Mouse (Mus musculus) limb, embryonic 13.5 days (tissue): Measurements from ENCODE around the gene Maats1. TPM values are rescaled to one million over a fixed set of nuclear protein-coding genes. Genes with fewer than 3 reads are reported as not detected.

Experiments
- ATAC-seq: fragments of 200-750 bp; cut with Nextera tagmentation; 2 replicates; pipeline ENCODE4 v1.8.0; 2017; ENCODE audit warnings: low read depth, moderate number of reproducible peaks, moderate TSS enrichment; ENCODE audit not compliant: low FRiP score
- H3K27ac ChIP-seq: fragments of 300-500 bp; sonication (generic); 2 replicates; pipeline ENCODE4 v1.5.1; 2015; ENCODE audit warnings: inconsistent platforms, mild to moderate bottlenecking, moderate library complexity
- H3K27me3 ChIP-seq: fragments of 300-500 bp; sonication (generic); 2 replicates; pipeline ENCODE4 v1.6.1; 2015; ENCODE audit warnings: mild to moderate bottlenecking, inconsistent platforms
- H3K36me3 ChIP-seq: fragments of 300-500 bp; sonication (generic); 2 replicates; pipeline ENCODE4 v1.6.1; 2015; ENCODE audit warnings: inconsistent platforms, mild to moderate bottlenecking, moderate library complexity
- H3K4me1 ChIP-seq: fragments of 300-500 bp; sonication (generic); 2 replicates; pipeline ENCODE4 v1.6.1; 2015; ENCODE audit warnings: inconsistent platforms
- H3K4me2 ChIP-seq: fragments of 300-500 bp; sonication (generic); replicated peaks from 2 replicates; pipeline ENCODE4 v1.6.1; 2015; ENCODE audit warnings: inconsistent platforms, mild to moderate bottlenecking, moderate library complexity
- H3K4me3 ChIP-seq: fragments of 300-500 bp; sonication (generic); 2 replicates; pipeline ENCODE4 v1.5.1; 2015; ENCODE audit warnings: moderate library complexity, mild to moderate bottlenecking, inconsistent platforms
- H3K9ac ChIP-seq: fragments of 300-500 bp; sonication (generic); 2 replicates; pipeline ENCODE4 v1.6.1; 2015; ENCODE audit warnings: mild to moderate bottlenecking, inconsistent platforms
- H3K9me3 ChIP-seq: fragments of 300-500 bp; sonication (generic); 2 replicates; pipeline ENCODE4 v1.6.1; 2016; ENCODE audit warnings: inconsistent platforms
- WGBS: fragments of 180-500 bp; shearing (Covaris S2); methylation state at CpG from one replicate; pipeline ENCODE4 v1.1.7; 2015; 5-methylcytosine and 5-hydroxymethylcytosine counted together
- polyA plus RNA-seq: library from polyadenylated mRNA; unstranded; fragments of >200 nt; fragmentation: Nextera tagmentation; extraction: Ambion mirVana; gene quantifications from 2 replicates; pipeline ENCODE4 v1.2.1, GENCODE M21; 2015

The Maats1 gene
- polyA plus RNA-seq, 1 experiment from 2014 or later = 0.10 TPM

GRCm38 (mm10) chr16:38358256-38358812, 16.4 kb upstream of the Maats1 start:
- H3K4me2 ChIP-seq = no peak overlapping the region
- ATAC-seq = no peak
- WGBS = 88% methylated on average over 6 of the region's 6 CpGs
- H3K27me3 ChIP-seq = no peaks in the 10 kb centered on the region
- H3K27ac ChIP-seq = no peak overlapping the region
- no peaks in the 10 kb centered on the region for H3K9me3 ChIP-seq
- H3K36me3 ChIP-seq = peaks cover 6% of the 10 kb centered on the region; the same call in 1 of the 2 replicates
- peaks cover 8% of the 10 kb centered on the region; the same call in 1 of the 2 replicates for H3K4me1 ChIP-seq
- no peak overlapping the region for H3K9ac ChIP-seq
- no peak overlapping the region for H3K4me3 ChIP-seq

- Histone ChIP-seq H3K4me2 (no peak overlapping the region), H3K4me3 (no peak overlapping the region), H3K4me1 (no peaks in the 10 kb centered on the region), H3K27me3 (no peaks in the 10 kb centered on the region), H3K36me3 (peaks cover 36% of the 10 kb centered on the region), H3K27ac (no peak overlapping the region), H3K9ac (no peak overlapping the region), H3K9me3 (no peaks in the 10 kb centered on the region)
- no peak for ATAC-seq
- WGBS = 87% methylated on average over 5 of the region's 5 CpGs
These were observed 12.4 kb upstream of the Maats1 start for GRCm38 (mm10) chr16:38354185-38354913.

- Histone ChIP-seq H3K9ac (no peak overlapping the region), H3K27ac (no peak overlapping the region), H3K27me3 (no peaks in the 10 kb centered on the region), H3K9me3 (no peaks in the 10 kb centered on the region), H3K4me2 (no peak overlapping the region), H3K36me3 (peaks cover 40% of the 10 kb centered on the region), H3K4me1 (no peaks in the 10 kb centered on the region), H3K4me3 (no peak overlapping the region)
- WGBS = 89% methylated on average over 2 of the region's 2 CpGs
- no peak for ATAC-seq
These were observed 11.7 kb upstream of the Maats1 start for GRCm38 (mm10) chr16:38353642-38354041.

GRCm38 (mm10) chr16:38352851-38353250, 10.9 kb upstream of the Maats1 start:
- no peaks in the 10 kb centered on the region for H3K27me3 ChIP-seq
- H3K9ac ChIP-seq = no peak overlapping the region
- H3K4me1 ChIP-seq = peaks cover 1% of the 10 kb centered on the region
- peaks cover 40% of the 10 kb centered on the region for H3K36me3 ChIP-seq
- no peaks in the 10 kb centered on the region for H3K9me3 ChIP-seq
- H3K4me3 ChIP-seq = no peak overlapping the region
- no peak for ATAC-seq
- H3K27ac ChIP-seq = no peak overlapping the region
- no peak overlapping the region for H3K4me2 ChIP-seq

GRCm38 (mm10) chr16:38352031-38352430, 10.1 kb upstream of the Maats1 start:
- Histone ChIP-seq H3K4me2 (no peak overlapping the region), H3K9ac (no peak overlapping the region), H3K4me1 (peaks cover 6% of the 10 kb centered on the region), H3K36me3 (peaks cover 40% of the 10 kb centered on the region), H3K27ac (no peak overlapping the region), H3K27me3 (no peaks in the 10 kb centered on the region), H3K9me3 (no peaks in the 10 kb centered on the region), H3K4me3 (no peak overlapping the region)
- WGBS = 89% methylated on average over 7 of the region's 7 CpGs
- ATAC-seq = no peak

- H3K4me2 ChIP-seq = no peak overlapping the region
- H3K9ac ChIP-seq = no peak overlapping the region
- H3K9me3 ChIP-seq = no peaks in the 10 kb centered on the region
- no peak overlapping the region for H3K4me3 ChIP-seq
- WGBS = 69% methylated on average over 6 of the region's 6 CpGs
- ATAC-seq = no peak
- H3K27me3 ChIP-seq = no peaks in the 10 kb centered on the region
- peaks cover 40% of the 10 kb centered on the region for H3K36me3 ChIP-seq
- H3K27ac ChIP-seq = no peak overlapping the region
- peaks cover 6% of the 10 kb centered on the region for H3K4me1 ChIP-seq
These were observed 9.0 kb upstream of the Maats1 start for GRCm38 (mm10) chr16:38350939-38351338.

GRCm38 (mm10) chr16:38350361-38350855, 8.5 kb upstream of the Maats1 start:
- 73% methylated on average over 7 of the region's 7 CpGs for WGBS
- Histone ChIP-seq H3K36me3 (peaks cover 40% of the 10 kb centered on the region), H3K4me1 (peaks cover 6% of the 10 kb centered on the region), H3K4me2 (no peak overlapping the region), H3K9ac (no peak overlapping the region), H3K4me3 (no peak overlapping the region), H3K27me3 (no peaks in the 10 kb centered on the region), H3K9me3 (no peaks in the 10 kb centered on the region), H3K27ac (no peak overlapping the region)
- ATAC-seq = no peak

GRCm38 (mm10) chr16:38349881-38350280, 7.9 kb upstream of the Maats1 start:
- WGBS = 85% methylated on average over 2 of the region's 2 CpGs
- ATAC-seq = no peak
- H3K27ac ChIP-seq = no peak overlapping the region
- no peaks in the 10 kb centered on the region for H3K9me3 ChIP-seq
- H3K36me3 ChIP-seq = peaks cover 40% of the 10 kb centered on the region
- H3K9ac ChIP-seq = no peak overlapping the region
- H3K27me3 ChIP-seq = no peaks in the 10 kb centered on the region
- no peak overlapping the region for H3K4me3 ChIP-seq
- H3K4me1 ChIP-seq = peaks cover 8% of the 10 kb centered on the region
- H3K4me2 ChIP-seq = no peak overlapping the region

GRCm38 (mm10) chr16:38348217-38348761, 6.3 kb upstream of the Maats1 start:
- no peak overlapping the region for H3K4me3 ChIP-seq
- peak overlapping the region; percentile 17; the same call in 1 of the 2 replicates for H3K4me2 ChIP-seq
- WGBS = 86% methylated on average over 9 of the region's 9 CpGs
- no peak for ATAC-seq
- no peak overlapping the region for H3K9ac ChIP-seq
- H3K9me3 ChIP-seq = no peaks in the 10 kb centered on the region
- H3K27ac ChIP-seq = no peak overlapping the region
- no peaks in the 10 kb centered on the region for H3K27me3 ChIP-seq
- peaks cover 13% of the 10 kb centered on the region for H3K4me1 ChIP-seq
- peaks cover 33% of the 10 kb centered on the region for H3K36me3 ChIP-seq

- Histone ChIP-seq H3K4me1 (peaks cover 13% of the 10 kb centered on the region), H3K36me3 (peaks cover 33% of the 10 kb centered on the region), H3K27ac (no peak overlapping the region), H3K9ac (no peak overlapping the region), H3K4me2 (peak overlapping the region; percentile 63), H3K27me3 (no peaks in the 10 kb centered on the region), H3K9me3 (no peaks in the 10 kb centered on the region), H3K4me3 (peak overlapping the region; percentile 64)
- WGBS = 56% methylated on average over 6 of the region's 6 CpGs
- no peak for ATAC-seq
These were observed 5.6 kb upstream of the Maats1 start for GRCm38 (mm10) chr16:38347588-38347987.

GRCm38 (mm10) chr16:38346529-38347325, 4.8 kb upstream of the Maats1 start, which contains the start of the genes Cox17 and Gm21987:
Gene Cox17 (plus strand): TSS chr16:38346991.
Gene Gm21987 (plus strand): TSS chr16:38347040.
- H3K9me3 ChIP-seq = no peaks in the 10 kb centered on the region
- H3K27ac ChIP-seq = peak within 1 kb of the TSS; percentile 67
- ATAC-seq = peak; percentile 95
- H3K4me2 ChIP-seq = peak within 1 kb of the TSS; percentile 63
- WGBS = 3% methylated on average over 35 of the region's 35 CpGs
- peaks cover 14% of the 10 kb centered on the region for H3K4me1 ChIP-seq
- H3K9ac ChIP-seq = peak within 1 kb of the TSS; percentile 81
- H3K36me3 ChIP-seq = peaks cover 26% of the 10 kb centered on the region
- H3K27me3 ChIP-seq = no peaks in the 10 kb centered on the region
- H3K4me3 ChIP-seq = peak within 1 kb of the TSS; percentile 64
